Mouse (Mus musculus) olfactory bulb, adult 2 months (tissue): Measurements from ENCODE around the gene Cln5.

Experiments
- CTCF ChIP-seq: fragments of 200-500 bp; IDR thresholded peaks from 2 replicates; pipeline ENCODE4 v1.5.1; 2012; ENCODE audit warnings: low read depth, mild to moderate bottlenecking, low read length, moderate library complexity; ENCODE audit not compliant: insufficient read depth
- POLR2A ChIP-seq: fragments of 200-500 bp; IDR thresholded peaks from 2 replicates; pipeline ENCODE4 v1.6.1; 2012; ENCODE audit warnings: mild to moderate bottlenecking, low read depth, low read length, moderate library complexity; ENCODE audit not compliant: insufficient read depth

GRCm38 (mm10) chr14:103037016-103037415 lies 33.0 kb upstream of the Cln5 start:
- TF ChIP-seq CTCF (no peak), POLR2A (no peak)
